Mouse (Mus musculus) spleen, postnatal 4 days (tissue): ENCODE data around the gene Hk1.

Source experiments
- DNase-seq, 2 experiments: peaks; one replicate each; pipeline ENCODE4 v3.0.0; 2022; ENCODE audit warnings: low spot score in 2 of 2

The Hk1 gene

DNA sequence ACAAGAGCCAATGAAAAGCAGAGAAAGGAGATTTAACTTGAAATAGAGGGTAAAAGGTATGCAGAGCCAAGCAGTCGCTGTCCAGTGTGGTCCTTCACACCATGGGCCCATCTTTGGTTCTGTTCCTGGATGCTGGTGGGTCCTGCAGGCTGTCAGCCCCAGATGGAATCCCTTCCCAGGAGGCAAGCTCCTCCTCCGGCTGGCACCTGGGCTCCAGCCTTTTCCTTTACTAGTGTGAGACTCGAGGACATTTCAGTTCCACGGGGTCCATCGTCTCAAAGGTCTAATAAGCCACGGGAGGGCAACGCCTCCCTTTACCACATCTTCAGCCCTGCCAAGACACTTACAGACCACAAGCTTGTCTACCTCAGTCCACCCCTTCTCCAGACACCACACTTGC lies 60.6 kb downstream of the Hk1 start:
- DNase-seq = no peak

DNA sequence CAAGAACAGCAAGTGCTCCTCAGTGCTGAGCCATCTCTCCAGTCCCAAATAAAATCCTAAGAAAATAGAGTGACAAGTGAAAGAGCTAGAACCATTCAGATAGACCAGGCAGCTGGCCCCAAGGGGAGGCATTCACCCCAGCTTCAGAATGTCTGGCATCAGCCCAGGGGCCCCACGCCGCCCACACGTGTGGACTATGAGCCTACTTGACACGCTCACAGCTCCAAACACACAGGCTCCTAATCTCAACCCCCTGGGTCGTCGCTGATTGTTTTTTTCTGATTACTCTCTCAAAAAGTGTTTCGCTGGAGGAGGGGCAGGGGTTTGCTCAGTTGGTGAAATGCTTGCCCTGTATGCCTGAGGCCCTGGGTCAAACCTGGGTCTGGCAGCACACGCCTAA lies 63.2 kb downstream of the Hk1 start:
- no peak for DNase-seq

DNA sequence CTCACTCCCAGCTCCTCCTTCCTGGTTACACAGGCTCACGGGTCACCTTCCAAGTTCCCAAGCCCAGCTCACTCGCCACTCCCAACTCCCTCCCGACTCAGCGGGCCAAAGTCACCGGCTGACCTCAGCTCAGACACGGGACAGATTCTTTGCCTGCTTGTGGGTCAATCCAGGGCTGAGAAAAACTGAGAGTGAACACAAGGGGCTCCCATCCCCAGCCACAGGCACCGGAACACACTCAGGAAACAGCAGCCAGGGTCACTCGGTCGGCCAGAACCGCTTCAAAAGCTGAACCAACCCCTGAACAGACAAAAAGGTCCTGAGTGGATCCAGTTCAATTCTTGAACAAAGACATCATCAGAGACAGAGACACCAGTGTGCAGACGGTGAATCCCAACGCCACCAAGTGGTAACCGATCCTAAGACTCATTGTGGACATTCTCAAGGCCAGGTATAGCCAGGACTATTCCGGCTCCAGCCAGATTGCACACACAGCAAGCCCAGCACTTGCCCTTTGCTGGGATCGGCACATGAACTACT lies 65.8 kb downstream of the Hk1 start:
- no peak for DNase-seq

DNA sequence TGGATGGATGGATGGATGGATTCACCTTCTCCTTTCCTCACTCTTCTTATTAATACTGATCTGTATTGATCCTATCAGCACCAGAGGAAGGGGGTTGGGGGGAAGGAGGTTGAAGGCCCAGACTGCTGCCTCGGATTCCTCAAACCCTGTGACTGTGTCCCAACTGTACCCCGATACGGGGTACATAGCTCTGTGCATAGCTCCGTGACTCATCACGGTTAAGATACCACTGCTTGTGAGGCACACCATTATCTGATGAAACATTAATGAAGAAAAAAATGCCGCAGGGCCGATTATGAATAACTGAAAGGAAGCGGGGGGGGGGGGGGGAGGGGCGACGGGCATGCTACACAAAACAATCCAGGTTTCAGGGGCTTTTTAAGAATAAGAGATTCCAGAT lies 66.6 kb downstream of the Hk1 start:
- DNase-seq = no peak

DNA sequence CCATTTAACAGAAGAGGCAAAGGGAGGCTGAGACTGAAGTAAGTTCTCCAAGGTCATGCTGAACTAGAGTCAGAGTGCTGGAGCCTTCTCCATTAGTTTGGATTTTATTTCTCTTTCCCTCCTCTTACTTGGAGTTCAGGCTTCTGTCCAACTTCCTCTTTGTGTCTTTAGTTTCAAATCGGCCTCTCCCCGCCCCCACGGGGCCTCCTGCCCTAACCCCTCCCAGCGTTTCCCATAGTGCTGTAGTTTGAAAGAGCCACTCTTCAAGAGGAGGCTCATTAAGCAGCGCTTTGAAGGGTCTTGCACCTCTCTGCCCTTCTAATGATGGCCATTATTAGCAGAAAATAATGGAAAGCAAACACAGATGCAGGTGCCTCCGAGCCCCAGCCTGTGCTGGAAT lies 68.2 kb downstream of the Hk1 start:
- DNase-seq = peak; percentile 47 to 74

DNA sequence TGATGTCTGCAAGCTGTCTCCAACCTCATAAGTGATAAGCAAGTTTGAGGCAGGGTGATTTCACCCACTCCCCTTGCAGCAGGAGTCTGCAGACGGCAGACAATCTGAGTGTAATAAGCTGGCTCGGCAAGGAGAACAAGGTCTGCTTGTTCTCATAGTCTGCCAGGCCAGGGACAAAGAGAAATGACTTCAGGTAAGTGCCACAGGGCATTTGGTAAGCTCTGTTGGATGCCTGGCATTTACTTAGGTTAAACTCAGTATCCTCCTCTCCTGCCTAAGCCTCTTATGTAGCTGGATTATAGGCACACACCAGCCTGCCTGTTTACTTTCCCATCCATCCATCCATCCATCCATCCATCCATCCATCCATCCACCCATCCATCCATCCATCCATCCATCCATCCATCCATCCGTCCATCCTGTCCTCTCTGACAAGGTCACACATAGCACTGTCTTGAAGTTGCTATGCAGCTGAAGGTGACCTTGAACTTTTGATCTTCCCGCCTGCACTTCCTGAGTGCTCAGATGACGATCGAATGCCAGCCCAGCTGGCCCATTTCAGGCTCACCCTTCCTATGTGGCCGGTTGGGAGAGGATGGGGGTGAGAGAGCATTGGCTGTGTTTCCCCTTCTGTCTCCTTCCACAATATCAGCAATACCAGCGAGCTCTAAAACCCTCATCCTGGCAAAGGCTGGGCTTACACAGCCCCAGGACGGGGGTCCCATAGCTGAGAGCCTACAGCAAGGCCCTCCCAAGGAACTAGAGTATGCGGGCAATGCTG lies 69.3 kb downstream of the Hk1 start:
- no peak for DNase-seq

DNA sequence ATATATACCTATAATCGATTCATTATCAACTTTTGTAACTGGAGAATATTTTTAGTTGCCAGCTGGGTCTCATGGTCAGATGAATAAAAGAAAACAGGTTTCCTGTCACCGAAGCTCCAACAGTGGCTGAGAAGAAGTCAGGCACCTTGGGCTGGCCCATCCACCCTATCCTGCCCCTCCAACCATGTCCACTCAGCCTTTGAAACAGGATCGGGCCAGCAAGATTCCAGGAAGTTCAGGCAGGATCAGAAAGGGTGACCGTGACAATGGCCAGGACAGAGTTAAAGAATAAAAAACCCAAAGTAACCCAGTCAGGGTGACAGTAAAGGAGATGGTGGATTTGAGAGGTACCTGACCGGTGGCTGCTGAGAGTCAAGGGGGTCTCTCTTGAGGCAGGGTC lies 70.1 kb downstream of the Hk1 start:
- DNase-seq = no peak

DNA sequence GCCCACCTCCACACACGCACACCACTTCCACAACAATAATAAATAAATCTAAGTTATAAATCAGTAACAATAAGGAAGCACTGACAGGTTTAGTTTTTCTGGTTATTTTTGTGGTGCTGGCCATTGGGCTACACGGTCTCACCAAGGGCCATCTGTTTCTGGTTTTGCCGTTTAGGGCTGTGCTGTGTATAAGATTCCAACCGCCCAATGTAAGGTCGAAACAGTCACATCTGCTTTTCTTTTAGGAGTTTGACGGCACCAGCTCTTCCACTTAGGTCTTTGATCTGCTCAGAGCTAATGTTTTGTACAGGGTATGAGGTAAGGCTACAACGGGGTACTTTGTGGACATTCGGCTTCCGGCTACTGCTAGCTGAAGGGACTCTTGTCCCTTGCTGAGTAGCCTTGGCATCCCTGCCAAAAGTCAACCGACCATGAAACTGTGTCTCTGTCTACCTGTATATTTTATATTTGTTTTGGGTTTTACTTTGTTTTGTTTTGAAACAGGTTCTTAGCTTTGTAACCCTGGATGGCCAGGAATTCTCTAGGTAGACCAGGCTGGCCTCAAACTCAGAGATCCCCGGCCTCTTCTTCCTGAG lies 70.7 kb downstream of the Hk1 start:
- DNase-seq = no peak

DNA sequence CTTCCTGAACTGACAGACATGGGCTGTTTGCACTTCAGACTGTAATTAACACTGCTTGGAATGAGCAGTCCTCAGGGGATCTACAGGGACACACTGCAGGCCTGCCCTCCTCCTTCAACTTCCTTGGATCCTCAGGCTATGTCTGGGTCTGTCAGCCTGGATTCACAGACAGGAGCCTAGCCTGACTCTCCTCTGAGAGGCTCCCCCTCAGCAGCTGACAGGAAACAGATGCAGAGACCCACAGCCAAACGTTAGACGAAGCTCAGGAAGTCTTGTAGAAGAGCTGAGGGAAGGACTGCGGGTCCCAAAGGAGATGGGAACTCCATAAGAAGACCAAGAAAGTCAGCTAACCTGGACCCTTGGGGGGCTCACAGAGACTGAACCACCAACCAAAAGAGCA lies 73.2 kb downstream of the Hk1 start:
- no peak for DNase-seq

DNA sequence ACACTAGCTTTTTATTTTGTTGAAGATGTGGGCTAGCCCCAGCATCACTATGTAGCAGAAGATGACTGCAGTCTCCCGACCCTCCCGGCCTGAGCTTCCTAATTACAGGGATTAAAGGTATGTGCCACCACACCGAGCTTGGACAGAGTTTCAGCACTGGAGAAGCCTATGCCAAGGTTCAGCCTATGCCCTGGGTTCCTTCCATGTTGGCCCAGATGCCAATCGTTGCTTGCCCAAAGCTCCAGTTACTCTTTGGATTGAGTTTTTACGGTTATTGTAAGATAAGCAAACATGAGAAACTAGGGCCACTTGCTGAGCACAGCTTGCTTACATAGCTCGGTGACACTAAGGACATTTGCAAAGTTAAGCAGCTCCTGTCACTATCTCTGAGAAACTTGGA lies 74.6 kb downstream of the Hk1 start:
- DNase-seq = no peak

DNA sequence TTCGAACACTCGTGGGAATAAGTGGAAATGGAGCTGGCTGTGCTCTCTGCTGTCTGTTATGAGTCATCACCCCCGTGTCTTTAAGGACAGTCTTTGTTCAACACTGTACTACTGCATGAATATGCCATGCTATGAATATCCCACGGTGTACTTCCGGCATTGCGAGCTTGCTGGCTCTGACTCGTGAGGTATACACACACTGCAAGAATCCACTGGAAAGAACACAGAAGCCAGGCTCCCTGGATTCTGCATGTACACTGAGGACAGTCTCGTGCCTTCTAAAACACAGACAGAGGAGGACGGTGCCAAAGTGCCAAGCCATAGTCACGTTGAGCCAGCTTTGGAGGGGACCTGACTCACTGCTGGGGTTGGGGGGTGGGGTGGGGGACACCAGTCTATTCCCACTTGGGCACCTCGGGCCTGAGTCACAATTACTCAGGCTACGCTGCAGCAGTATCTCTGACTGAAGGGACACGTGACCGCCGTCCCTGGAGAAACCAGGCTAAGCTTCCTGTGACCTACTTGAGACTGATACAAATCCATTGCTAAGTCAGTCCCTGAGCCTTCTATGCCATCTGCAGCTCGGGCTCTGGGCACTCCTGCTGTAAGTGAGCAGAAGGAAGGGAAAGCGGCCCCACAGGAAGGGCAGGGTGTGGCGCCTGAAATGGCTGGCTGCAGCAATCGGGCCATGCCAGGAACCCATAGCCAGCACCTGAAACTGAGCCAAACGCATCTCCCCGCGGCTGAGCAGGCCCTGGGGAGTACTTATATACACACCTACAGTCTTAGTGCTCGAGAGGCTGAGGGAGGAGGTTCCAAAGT lies 79.5 kb downstream of the Hk1 start:
- DNase-seq = peak in 1 of 2 experiments; percentile 39

DNA sequence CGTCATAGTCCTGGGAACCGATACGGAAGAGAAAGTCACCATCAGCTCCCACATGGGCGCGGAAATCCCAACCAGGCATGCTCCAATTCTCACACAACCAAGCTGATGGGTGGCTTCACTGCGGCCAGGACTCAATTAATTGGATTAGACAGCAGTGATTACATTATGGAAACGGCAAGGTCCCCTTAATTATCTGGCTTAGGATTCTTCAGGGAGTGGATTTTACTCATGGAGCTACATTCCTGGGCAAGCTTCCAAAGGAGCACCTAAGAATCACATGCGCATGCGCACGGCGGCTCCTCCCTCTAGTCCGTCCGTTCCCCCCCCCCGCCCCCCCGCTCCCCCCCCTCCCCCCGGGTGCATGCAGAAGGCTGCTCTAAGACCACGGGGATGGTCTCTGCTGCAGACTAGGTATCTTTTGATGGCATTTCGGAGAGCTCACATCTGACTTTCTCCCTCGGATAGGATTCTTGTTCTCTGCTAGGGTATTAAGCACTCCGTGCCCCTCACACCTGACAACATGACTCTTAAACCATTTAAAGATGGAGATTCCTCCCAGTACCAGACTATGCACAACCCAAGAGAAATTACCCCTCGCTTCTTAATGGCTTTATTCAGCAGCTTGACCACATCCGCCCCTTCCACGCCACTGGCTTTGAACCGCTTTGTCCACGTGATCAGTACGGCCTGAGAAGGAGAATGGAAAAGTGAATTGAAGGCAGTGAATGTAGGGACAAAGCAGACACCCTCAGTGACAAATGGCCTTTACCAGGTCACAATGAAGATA lies 83.4 kb downstream of the Hk1 start:
- DNase-seq = no peak

DNA sequence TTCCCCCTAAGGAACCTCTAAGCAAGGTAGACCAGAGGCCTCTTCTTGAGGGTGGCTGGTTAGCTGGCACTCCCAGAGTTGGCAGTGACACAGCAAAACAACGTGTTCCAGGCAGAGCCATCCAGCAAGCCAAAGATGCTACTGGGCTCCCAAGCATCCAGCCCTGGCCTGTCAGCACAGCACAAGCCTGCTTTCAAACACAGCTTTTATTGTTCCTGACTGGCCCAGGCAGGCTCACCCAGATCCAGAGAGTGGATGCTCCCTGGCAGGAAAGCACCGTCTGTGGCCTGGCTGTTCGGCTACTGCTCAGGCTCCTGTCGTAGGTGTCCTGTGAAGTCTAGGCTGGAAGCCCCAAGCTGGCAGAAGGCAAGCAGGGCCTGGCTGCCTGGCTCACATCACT lies 85.6 kb downstream of the Hk1 start:
- no peak for DNase-seq

DNA sequence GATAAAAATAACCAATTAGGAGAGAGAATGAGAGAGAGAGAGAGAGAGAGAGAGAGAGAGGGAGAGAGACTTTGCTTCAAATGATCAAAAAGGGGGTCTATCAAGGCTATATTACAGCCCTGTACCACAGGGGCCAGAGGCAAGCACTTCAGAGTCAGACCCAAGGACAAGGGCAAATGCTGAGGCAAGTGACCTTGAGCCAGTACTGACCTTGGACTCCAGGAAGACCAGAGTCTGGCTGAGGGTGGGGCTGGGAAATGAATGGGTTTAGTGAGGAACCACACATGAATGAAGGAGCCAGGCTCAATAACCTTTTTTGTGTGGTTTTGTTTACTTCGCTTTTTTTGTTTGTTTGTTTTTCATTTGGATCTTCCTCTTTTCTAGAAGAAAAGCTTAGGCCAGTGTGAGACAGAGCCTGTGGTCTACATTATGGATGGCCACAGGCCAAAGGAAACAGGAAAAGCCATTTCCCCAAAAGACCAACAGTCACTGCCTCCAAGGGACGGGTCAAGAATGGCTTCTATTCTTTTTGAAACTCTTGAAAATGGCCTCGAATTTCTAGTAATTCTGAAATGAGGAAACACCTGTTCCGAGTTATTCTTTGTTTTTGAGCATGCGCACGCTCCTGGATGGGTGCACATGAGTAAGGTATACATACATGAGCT lies 92.1 kb downstream of the Hk1 start:
- DNase-seq = no peak

DNA sequence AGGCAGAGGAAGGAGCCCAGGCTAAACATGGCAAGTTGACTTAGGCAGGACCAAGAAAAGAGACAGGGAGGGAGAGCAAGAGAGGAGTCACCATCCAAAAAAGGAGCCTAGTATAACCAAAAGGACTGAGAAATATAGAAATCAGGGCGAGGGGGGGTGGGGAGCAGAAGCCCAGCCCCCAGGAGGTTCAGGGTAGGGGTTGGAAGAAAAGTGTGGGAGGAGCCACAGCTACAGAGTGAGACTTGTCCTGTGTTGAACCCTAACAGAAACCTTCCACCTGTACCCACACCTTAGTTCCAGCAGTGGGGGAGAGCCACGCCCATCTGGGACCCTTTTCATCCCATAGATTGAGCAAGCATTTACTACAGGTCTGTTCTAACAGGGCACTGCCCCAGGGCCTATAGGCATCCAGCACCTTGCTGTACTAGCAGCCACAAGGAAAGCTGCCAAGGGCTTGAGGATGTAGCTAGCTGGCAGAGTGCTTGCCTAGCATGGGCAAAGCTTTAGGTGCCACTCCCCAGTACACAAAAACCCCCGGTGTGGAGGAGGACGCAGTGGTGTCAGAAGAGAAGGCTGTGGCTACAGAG lies 96.4 kb downstream of the Hk1 start:
- DNase-seq = no peak

DNA sequence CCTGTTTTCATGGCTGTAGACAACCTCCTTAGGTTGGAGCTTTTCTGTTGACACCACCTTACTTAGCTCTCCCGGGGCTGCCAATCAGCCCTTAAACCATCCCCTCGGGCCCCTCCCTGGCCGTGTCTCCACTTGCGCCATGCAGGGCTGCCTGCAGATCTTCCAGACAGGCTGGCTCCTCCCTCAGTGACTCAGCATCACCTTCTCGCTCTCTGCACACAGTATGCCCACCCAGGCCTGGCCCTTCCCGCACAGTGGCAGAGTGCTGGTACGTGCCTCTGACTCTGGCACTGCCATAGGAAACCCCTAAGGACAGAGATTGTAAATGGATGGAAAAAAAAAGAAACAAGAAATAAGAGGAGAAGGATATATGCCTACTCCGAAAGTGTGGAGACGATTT lies 96.9 kb downstream of the Hk1 start:
- no peak for DNase-seq

DNA sequence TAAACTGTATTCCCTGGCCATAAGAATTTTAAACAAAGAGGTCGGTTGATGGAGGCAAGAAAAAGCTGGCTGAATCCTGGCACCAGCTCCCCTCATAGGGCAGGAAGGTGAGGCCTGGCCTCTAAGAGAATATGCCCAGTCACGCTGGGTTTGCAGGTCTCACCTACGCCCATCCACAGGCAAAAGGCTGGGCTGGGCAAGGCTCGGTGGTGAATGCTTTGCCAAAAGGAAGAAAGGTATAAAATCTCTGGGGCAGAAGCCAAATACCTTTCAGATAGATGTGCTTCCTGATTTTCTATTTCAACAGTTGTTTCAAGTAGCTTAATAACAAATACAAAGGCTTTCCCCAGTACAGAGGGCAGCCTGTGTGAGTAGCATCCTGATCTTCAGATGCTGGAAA lies 100.0 kb downstream of the Hk1 start:
- no peak for DNase-seq

DNA sequence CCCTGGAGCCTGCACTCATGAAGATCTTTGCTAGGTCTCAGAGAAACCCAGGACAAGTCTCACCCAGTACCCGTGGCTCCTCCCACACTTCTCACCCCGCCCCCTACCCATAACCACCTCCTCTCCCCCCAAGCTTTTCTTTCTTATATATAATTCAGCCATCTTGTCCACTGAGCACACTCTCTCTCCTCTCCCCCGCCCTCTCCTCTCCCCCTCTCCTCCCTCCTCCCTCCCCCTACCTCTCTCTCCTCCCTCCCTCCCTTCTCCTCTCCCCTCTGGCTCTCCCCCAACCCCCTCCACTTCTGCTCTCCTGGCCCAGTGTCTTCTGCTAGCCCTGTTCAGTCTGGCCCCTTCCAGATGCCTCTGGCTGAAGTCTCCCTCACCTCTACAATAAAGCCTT lies 100.6 kb downstream of the Hk1 start:
- DNase-seq = no peak

DNA sequence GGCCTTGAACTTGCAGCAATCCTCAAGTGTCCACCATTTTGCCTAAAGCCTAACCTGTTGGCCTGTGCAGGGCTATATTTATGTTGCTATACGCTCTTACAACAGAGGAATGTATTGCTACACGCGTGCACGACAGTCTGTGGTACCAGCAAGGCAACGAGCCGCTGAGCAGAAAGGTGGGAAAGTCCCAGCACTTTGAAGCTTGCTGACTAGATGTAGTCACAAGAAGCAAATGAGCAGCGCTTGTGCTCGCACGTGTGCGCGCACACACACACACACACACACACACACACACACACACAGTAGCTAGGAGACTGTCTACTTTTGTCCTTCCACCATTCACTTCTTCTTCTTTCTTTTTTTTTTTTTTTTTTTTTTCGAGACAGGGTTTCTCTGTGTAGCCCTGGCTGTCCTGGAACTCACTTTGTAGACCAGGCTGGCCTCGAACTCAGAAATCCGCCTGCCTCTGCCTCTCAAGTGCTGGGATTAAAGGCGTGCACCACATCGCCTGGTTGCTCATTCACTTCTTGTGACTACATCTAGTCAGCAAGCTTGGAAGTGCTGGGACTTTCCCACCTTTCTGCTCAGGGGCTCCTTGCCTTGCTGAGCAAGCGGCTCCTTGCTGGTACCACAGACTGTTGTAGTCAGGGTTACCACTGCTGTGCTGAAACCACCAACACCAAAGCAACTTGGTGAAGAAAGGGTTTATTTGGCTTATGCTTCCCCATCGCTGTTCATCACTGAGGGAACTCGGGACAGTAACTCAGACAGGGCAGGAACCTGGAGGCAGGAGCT lies 102.0 kb downstream of the Hk1 start:
- no peak for DNase-seq

DNA sequence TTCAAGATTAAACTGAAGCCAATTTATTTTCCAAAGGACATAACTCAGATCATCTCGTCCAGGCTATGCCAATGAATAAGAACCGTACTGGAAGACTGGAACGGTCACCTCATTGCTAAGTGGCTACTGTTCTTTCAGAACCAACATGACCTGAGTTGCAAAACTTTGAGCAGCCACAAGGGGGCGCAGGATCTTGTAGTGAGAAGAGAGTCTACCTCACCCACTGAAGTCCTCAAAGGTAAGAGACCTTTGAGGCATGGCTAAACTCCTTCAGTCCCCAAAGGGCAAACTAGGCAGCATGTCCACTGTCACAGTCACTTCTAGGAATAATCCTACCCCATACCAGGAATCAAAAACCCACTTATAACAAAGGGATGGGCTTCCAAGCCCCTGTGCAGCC lies 104.5 kb downstream of the Hk1 start:
- peak; percentile 83 to 95 for DNase-seq
